Mouse (Mus musculus) spleen, adult 2 months (tissue): ENCODE measurements around the gene Mrpl34.

Experiments used
- CTCF ChIP-seq: fragments of 200-500 bp; IDR thresholded peaks from 2 replicates; pipeline ENCODE4 v1.5.1; 2011; ENCODE audit warnings: mild to moderate bottlenecking, inconsistent platforms; ENCODE audit not compliant: insufficient read depth, insufficient read length, insufficient replicate concordance; ENCODE audit errors: extremely low read depth
- POLR2A ChIP-seq: fragments of 200-500 bp; IDR thresholded peaks from 2 replicates; pipeline ENCODE4 v1.6.1; 2011; ENCODE audit warnings: low read depth, low read length, inconsistent platforms

GRCm38 (mm10) chr8:71497881-71498501 lies 33.2 kb downstream of the Mrpl34 start:
- TF ChIP-seq POLR2A (no peak), CTCF (no peak)
